Mouse (Mus musculus) heart, embryonic 14.5 days (tissue): ENCODE data around the gene Med24. TPM values are rescaled to one million over a fixed set of nuclear protein-coding genes. Genes with fewer than 3 reads are reported as not detected.

Experiments used
- ATAC-seq: fragments of 200-750 bp; cut with Nextera tagmentation; 2 replicates; pipeline ENCODE4 v1.8.0; 2017; ENCODE audit warnings: low read depth, moderate TSS enrichment; ENCODE audit not compliant: insufficient number of reproducible peaks, insufficient read depth, low FRiP score
- H3K27ac ChIP-seq, 2 experiments: fragments of 200-500 bp in 1 of 2; fragments of 300-500 bp in 1 of 2; sonication (generic) in 1 of 2; replicated peaks in 1 of 2; 2 replicates each; pipeline ENCODE4 v1.5.1; 2012 to 2014; ENCODE audit warnings: low read depth in 2 of 2, low read length in 2 of 2, control low read depth in 1 of 2, mild to moderate bottlenecking in 1 of 2, mixed read lengths in 1 of 2; ENCODE audit not compliant: control insufficient read depth in 1 of 2, insufficient read depth in 1 of 2
- H3K27me3 ChIP-seq: fragments of 300-500 bp; sonication (generic); 2 replicates; pipeline ENCODE4 v1.6.1; 2014; ENCODE audit warnings: mild to moderate bottlenecking, low read length, control low read depth; ENCODE audit not compliant: control insufficient read depth, insufficient read depth
- H3K36me3 ChIP-seq: fragments of 300-500 bp; sonication (generic); 2 replicates; pipeline ENCODE4 v1.6.1; 2014; ENCODE audit warnings: mild to moderate bottlenecking, control low read depth, low read length, mixed read lengths; ENCODE audit not compliant: control insufficient read depth, insufficient read depth
- H3K4me1 ChIP-seq, 2 experiments: fragments of 200-500 bp in 1 of 2; fragments of 300-500 bp in 1 of 2; sonication (generic) in 1 of 2; 2 replicates each; pipeline ENCODE4 v1.6.1; 2012 to 2014; ENCODE audit warnings: low read length in 2 of 2, control low read depth in 1 of 2, mixed read lengths in 1 of 2; ENCODE audit not compliant: control insufficient read depth in 2 of 2, insufficient read depth in 2 of 2
- H3K4me2 ChIP-seq: fragments of 300-500 bp; sonication (generic); 2 replicates; pipeline ENCODE4 v1.6.1; 2014; ENCODE audit warnings: mild to moderate bottlenecking, low read length
- H3K4me3 ChIP-seq, 2 experiments: fragments of 200-500 bp in 1 of 2; fragments of 300-500 bp in 1 of 2; sonication (generic) in 1 of 2; 2 replicates each; pipeline ENCODE4 v1.5.1; 2012 to 2014; ENCODE audit warnings: low read length in 2 of 2, mild to moderate bottlenecking in 2 of 2, control low read depth in 1 of 2, low read depth in 1 of 2, moderate library complexity in 1 of 2; ENCODE audit not compliant: control insufficient read depth in 1 of 2, insufficient read depth in 1 of 2
- H3K9ac ChIP-seq: fragments of 300-500 bp; sonication (generic); 2 replicates; pipeline ENCODE4 v1.6.1; 2014; ENCODE audit warnings: mild to moderate bottlenecking, low read length
- H3K9me3 ChIP-seq: fragments of 300-500 bp; sonication (generic); 2 replicates; pipeline ENCODE4 v1.6.1; 2016; ENCODE audit warnings: low read length, control low read depth; ENCODE audit not compliant: control insufficient read depth
- WGBS: fragments of 180-500 bp; shearing (Covaris S2); extraction: QIAGEN DNeasy Blood & Tissue Kit; methylation state at CpG from one replicate; pipeline ENCODE4 v1.1.7; 2014; 5-methylcytosine and 5-hydroxymethylcytosine counted together
- polyA plus RNA-seq: library from polyadenylated mRNA; unstranded; fragments of >200 nt; fragmentation: Nextera tagmentation; extraction: Ambion mirVana; gene quantifications from 2 replicates; pipeline ENCODE4 v1.2.1, GENCODE M21; 2014

Gene Med24
- polyA plus RNA-seq, 1 experiment from 2014 or later: 28.5 TPM

GRCm38 (mm10) chr11:98695408-98695807 lies 33.8 kb downstream of the Med24 start:
- no peak overlapping the region for H3K27ac ChIP-seq
- peaks cover 66% of the 10 kb centered on the region for H3K36me3 ChIP-seq

GRCm38 (mm10) chr11:98694301-98694700 lies 34.9 kb downstream of the Med24 start:
- H3K36me3 ChIP-seq: peaks cover 77% of the 10 kb centered on the region

More at GRCm38 (mm10) chr11:98695408-98695807, 33.8 kb downstream of the Med24 start:
- Histone ChIP-seq H3K9me3 (no peaks in the 10 kb centered on the region), H3K4me1 (peaks cover 0 to 4% of the 10 kb centered on the region in 2 experiments; a peak in 3 of 4 replicates), H3K27me3 (no peaks in the 10 kb centered on the region), H3K4me2 (no peak overlapping the region), H3K9ac (no peak overlapping the region), H3K4me3 (no peak overlapping the region)
- no peak for ATAC-seq
- WGBS: 74% methylated on average over 14 of the region's 14 CpGs

GRCm38 (mm10) chr11:98693746-98694145 lies 35.5 kb downstream of the Med24 start:
- no peak overlapping the region for H3K9ac ChIP-seq
- no peak overlapping the region for H3K4me3 ChIP-seq
- H3K27me3 ChIP-seq: no peaks in the 10 kb centered on the region
- H3K4me1 ChIP-seq: no peaks in the 10 kb centered on the region; a peak in 2 of 4 replicates
- H3K9me3 ChIP-seq: no peaks in the 10 kb centered on the region
- H3K36me3 ChIP-seq: peaks cover 80% of the 10 kb centered on the region
- WGBS: 80% methylated on average over 9 of the region's 9 CpGs
- no peak overlapping the region for H3K4me2 ChIP-seq
- no peak for ATAC-seq
- H3K27ac ChIP-seq: no peak overlapping the region

More at GRCm38 (mm10) chr11:98694301-98694700, 34.9 kb downstream of the Med24 start:
- no peak for ATAC-seq
- no peak overlapping the region for H3K4me3 ChIP-seq
- no peaks in the 10 kb centered on the region; a peak in 2 of 4 replicates for H3K4me1 ChIP-seq
- no peak overlapping the region for H3K27ac ChIP-seq
- no peak overlapping the region for H3K9ac ChIP-seq
- no peaks in the 10 kb centered on the region for H3K27me3 ChIP-seq
- 55% methylated on average over 9 of the region's 9 CpGs for WGBS
- H3K9me3 ChIP-seq: no peaks in the 10 kb centered on the region
- no peak overlapping the region for H3K4me2 ChIP-seq

DNA sequence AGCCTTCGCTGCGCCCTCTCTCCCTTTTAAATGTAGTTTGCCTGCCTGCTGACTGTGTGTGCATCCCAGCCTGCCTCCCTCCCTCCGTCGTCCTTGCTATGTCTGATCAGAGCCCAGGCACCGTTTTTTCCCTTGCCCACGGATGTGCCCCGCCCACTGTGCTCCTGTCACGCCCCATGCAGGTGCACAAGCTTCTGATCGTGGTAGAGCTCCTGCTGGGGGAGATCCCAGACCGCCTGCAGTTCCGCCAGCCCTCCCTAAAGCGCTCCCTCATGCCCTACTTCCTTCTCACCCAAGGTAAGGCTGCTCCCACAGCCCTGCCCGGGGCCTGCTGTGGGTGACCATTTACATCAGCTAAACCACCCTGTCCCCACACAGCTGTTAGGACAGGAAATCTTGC lies 36.0 kb downstream of the Med24 start:
- no peak for ATAC-seq
- no peak overlapping the region for H3K4me3 ChIP-seq
- no peak overlapping the region for H3K9ac ChIP-seq
- H3K27ac ChIP-seq: no peak overlapping the region
- H3K4me2 ChIP-seq: no peak overlapping the region
- no peaks in the 10 kb centered on the region; a peak in 2 of 4 replicates for H3K4me1 ChIP-seq
- H3K27me3 ChIP-seq: no peaks in the 10 kb centered on the region
- WGBS: 79% methylated on average over 13 of the region's 13 CpGs
- H3K36me3 ChIP-seq: peaks cover 84% of the 10 kb centered on the region
- no peaks in the 10 kb centered on the region for H3K9me3 ChIP-seq

DNA sequence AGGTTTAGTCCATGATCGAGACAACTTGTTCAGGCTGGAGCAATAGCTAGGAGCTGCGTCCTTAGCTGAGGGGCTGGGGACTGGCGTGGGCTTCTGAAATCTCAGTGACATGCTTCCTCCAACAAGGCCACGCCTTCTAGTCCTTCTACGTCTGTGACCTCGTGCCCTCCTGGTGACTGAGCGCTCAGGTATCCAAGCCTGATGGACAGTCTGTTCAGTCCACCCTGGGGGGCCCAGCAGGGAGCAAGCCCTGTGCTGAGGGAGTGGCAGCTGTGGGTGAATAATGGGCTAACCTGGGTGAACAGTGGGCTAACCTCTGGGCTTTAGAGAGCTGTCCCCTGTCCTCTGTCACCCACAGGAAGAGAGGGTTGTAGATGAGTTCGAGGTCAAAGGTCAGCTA lies 41.2 kb downstream of the Med24 start:
- Histone ChIP-seq H3K4me1 (peaks cover 0 to 9% of the 10 kb centered on the region in 2 experiments; a peak in 2 of 4 replicates), H3K27me3 (no peaks in the 10 kb centered on the region), H3K36me3 (peaks cover 80% of the 10 kb centered on the region), H3K4me2 (no peak overlapping the region), H3K9ac (no peak overlapping the region), H3K9me3 (no peaks in the 10 kb centered on the region), H3K4me3 (no peak overlapping the region), H3K27ac (no peak overlapping the region)
- no peak for ATAC-seq
- 80% methylated on average over 8 of the region's 8 CpGs for WGBS

GRCm38 (mm10) chr11:98686976-98687375 lies 42.3 kb downstream of the Med24 start:
- no peak overlapping the region for H3K4me3 ChIP-seq
- WGBS: 89% methylated on average over 4 of the region's 4 CpGs
- peaks cover 69% of the 10 kb centered on the region for H3K36me3 ChIP-seq
- H3K4me2 ChIP-seq: no peak overlapping the region
- ATAC-seq: no peak
- no peak overlapping the region for H3K9ac ChIP-seq
- no peaks in the 10 kb centered on the region for H3K9me3 ChIP-seq
- no peak overlapping the region for H3K27ac ChIP-seq
- no peaks in the 10 kb centered on the region for H3K27me3 ChIP-seq
- H3K4me1 ChIP-seq: peaks cover 0 to 9% of the 10 kb centered on the region in 2 experiments; a peak in 2 of 4 replicates

DNA sequence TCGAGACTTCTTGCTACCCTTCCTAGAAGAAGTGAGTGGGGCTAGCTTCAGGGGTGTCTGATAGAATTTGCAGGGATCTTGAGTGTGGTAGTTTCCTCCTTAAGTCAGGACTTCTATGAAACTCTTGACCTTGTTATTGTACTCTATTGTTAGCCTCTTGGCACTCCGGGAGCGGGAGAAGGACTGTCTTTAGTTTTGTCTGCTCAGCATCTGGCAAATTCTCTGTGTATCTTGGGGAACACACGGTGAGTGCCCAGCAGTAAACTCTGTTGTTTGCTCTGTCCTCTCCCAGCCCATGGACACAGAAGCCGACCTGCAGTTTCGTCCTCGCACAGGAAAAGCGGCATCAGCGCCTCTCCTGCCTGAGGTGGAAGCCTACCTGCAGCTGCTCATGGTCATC lies 43.6 kb downstream of the Med24 start:
- H3K27ac ChIP-seq: no peak overlapping the region

GRCm38 (mm10) chr11:98682811-98683210 lies 46.4 kb downstream of the Med24 start:
- H3K9me3 ChIP-seq: no peaks in the 10 kb centered on the region
- peaks cover 31% of the 10 kb centered on the region for H3K36me3 ChIP-seq
- H3K4me1 ChIP-seq: peaks cover 2 to 9% of the 10 kb centered on the region in 2 experiments; a peak in 3 of 4 replicates
- peak overlapping the region; percentile 2 to 72 for H3K27ac ChIP-seq
- H3K4me2 ChIP-seq: peak overlapping the region; percentile 92
- no peaks in the 10 kb centered on the region for H3K27me3 ChIP-seq
- ATAC-seq: peak; percentile 7; the same call in 1 of the 2 replicates
- WGBS: 0% methylated on average over 23 of the region's 23 CpGs
- H3K4me3 ChIP-seq: peak overlapping the region; percentile 93 to 100
- peak overlapping the region; percentile 99 for H3K9ac ChIP-seq

More for the DNA sequence above, 43.6 kb downstream of the Med24 start:
- no peak for ATAC-seq
- Histone ChIP-seq H3K4me2 (no peak overlapping the region), H3K4me3 (no peak overlapping the region), H3K27me3 (no peaks in the 10 kb centered on the region), H3K9me3 (no peaks in the 10 kb centered on the region), H3K36me3 (peaks cover 56% of the 10 kb centered on the region), H3K9ac (no peak overlapping the region), H3K4me1 (peaks cover 2 to 9% of the 10 kb centered on the region in 2 experiments; a peak in 3 of 4 replicates)
- 92% methylated on average over 9 of the region's 9 CpGs for WGBS
